Mouse (Mus musculus) hindbrain, embryonic 15.5 days (tissue): ENCODE results near the gene Pcdh7. TPM values are rescaled to one million over a fixed set of nuclear protein-coding genes. Genes with fewer than 3 reads are reported as not detected.

Experiments
- ATAC-seq: fragments of 200-750 bp; cut with Nextera tagmentation; 2 replicates; pipeline ENCODE4 v1.8.0; 2017; ENCODE audit warnings: low read depth, moderate number of reproducible peaks, moderate TSS enrichment; ENCODE audit not compliant: low FRiP score
- H3K27ac ChIP-seq: fragments of 300-500 bp; sonication (generic); replicated peaks from 2 replicates; pipeline ENCODE4 v1.5.1; 2015; ENCODE audit warnings: mild to moderate bottlenecking, inconsistent platforms
- H3K27me3 ChIP-seq: fragments of 300-500 bp; sonication (generic); 2 replicates; pipeline ENCODE4 v1.6.1; 2015; ENCODE audit warnings: control low read depth, inconsistent platforms
- H3K36me3 ChIP-seq: fragments of 300-500 bp; sonication (generic); 2 replicates; pipeline ENCODE4 v1.6.1; 2015; ENCODE audit warnings: control low read depth, inconsistent platforms
- H3K4me1 ChIP-seq: fragments of 300-500 bp; sonication (generic); replicated peaks from 2 replicates; pipeline ENCODE4 v1.6.1; 2015; ENCODE audit warnings: control low read depth, inconsistent platforms
- H3K4me2 ChIP-seq: fragments of 300-500 bp; sonication (generic); 2 replicates; pipeline ENCODE4 v1.6.1; 2015; ENCODE audit warnings: moderate library complexity, mild to moderate bottlenecking, inconsistent platforms
- H3K4me3 ChIP-seq: fragments of 300-500 bp; sonication (generic); 2 replicates; pipeline ENCODE4 v1.5.1; 2015; ENCODE audit warnings: mild to moderate bottlenecking, inconsistent platforms
- H3K9ac ChIP-seq: fragments of 300-500 bp; sonication (generic); 2 replicates; pipeline ENCODE4 v1.6.1; 2015; ENCODE audit warnings: inconsistent platforms
- H3K9me3 ChIP-seq: fragments of 300-500 bp; sonication (generic); 2 replicates; pipeline ENCODE4 v1.6.1; 2016; ENCODE audit warnings: control low read depth, inconsistent platforms
- WGBS: fragments of 180-500 bp; shearing (Covaris S2); methylation state at CpG from one replicate; pipeline ENCODE4 v1.1.7; 2015; 5-methylcytosine and 5-hydroxymethylcytosine counted together
- polyA plus RNA-seq: library from polyadenylated mRNA; unstranded; fragments of >200 nt; fragmentation: Nextera tagmentation; extraction: Ambion mirVana; gene quantifications from 2 replicates; pipeline ENCODE4 v1.2.1, GENCODE M21; 2015

Gene Pcdh7
- polyA plus RNA-seq, 1 experiment from 2014 or later, result 24.6 TPM

GRCm38 (mm10) chr5:57815964-57816589 is 98.3 kb downstream of the Pcdh7 start:
- peaks cover 5% of the 10 kb centered on the region for H3K4me1 ChIP-seq
- WGBS, result 74% methylated on average over 5 of the region's 5 CpGs
- no peaks in the 10 kb centered on the region for H3K27me3 ChIP-seq
- no peak for ATAC-seq
- H3K27ac ChIP-seq, result no peak overlapping the region
- no peaks in the 10 kb centered on the region for H3K9me3 ChIP-seq
- H3K4me2 ChIP-seq, result no peak overlapping the region
- no peak overlapping the region for H3K4me3 ChIP-seq
- no peaks in the 10 kb centered on the region for H3K36me3 ChIP-seq
- H3K9ac ChIP-seq, result no peak overlapping the region

DNA sequence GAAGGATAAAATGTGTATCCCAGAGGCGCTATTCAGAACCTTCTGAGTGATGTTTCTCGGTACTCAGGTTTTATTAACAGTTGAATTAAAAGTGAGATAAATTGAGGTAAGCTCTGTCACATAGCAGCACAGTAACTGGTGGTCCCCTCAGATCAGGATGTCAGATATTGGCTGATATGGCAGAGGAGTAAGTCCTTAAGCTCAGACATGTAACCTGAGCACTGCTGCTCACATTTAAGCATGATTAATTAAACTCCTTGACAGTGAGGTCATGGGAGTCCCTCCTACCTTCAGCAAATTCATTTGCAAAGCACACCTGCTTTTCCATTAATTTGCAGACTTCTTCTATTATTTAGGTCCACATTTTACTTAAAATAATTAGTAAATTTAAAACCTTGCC is 102.0 kb downstream of the Pcdh7 start:
- Histone ChIP-seq H3K4me1 (peaks cover 9% of the 10 kb centered on the region), H3K9me3 (no peaks in the 10 kb centered on the region), H3K27me3 (no peaks in the 10 kb centered on the region), H3K27ac (no peak overlapping the region), H3K4me3 (no peak overlapping the region), H3K36me3 (no peaks in the 10 kb centered on the region), H3K4me2 (no peak overlapping the region), H3K9ac (no peak overlapping the region)
- ATAC-seq, result no peak
- WGBS, result 69% methylated on average over 2 of the region's 2 CpGs

GRCm38 (mm10) chr5:57821099-57821498 is 103.3 kb downstream of the Pcdh7 start:
- WGBS, result 79% methylated on average over 8 of the region's 8 CpGs
- H3K27ac ChIP-seq, result 0 out of 2 replicates have a peak overlapping the region, but pooled peaks have one; percentile 34
- no peaks in the 10 kb centered on the region for H3K9me3 ChIP-seq
- ATAC-seq, result no peak
- no peak overlapping the region for H3K4me3 ChIP-seq
- H3K9ac ChIP-seq, result no peak overlapping the region
- no peaks in the 10 kb centered on the region for H3K27me3 ChIP-seq
- peaks cover 9% of the 10 kb centered on the region for H3K4me1 ChIP-seq
- no peak overlapping the region for H3K4me2 ChIP-seq
- no peaks in the 10 kb centered on the region for H3K36me3 ChIP-seq

DNA sequence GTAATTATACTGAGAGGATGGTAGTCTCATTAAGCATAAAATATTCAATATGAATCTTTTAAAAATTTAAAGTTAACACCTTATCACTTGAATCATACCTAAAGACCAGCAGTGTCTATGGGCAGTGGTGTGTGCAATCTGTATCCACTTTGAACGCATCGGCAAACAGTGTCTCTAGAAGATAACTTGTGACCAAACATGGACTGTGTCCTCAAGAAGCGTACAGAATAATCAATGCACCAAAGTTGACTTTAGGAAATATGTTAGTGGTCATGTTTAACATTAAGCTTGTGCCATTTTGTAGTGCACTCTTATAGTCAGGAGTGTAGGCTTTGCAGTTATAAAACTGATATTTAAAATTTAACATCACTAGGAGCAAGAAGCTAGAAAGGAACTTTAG is 110.7 kb downstream of the Pcdh7 start:
- no peaks in the 10 kb centered on the region for H3K4me1 ChIP-seq
- H3K4me3 ChIP-seq, result no peak overlapping the region
- H3K27me3 ChIP-seq, result no peaks in the 10 kb centered on the region
- H3K4me2 ChIP-seq, result no peak overlapping the region
- no peak for ATAC-seq
- 97% methylated on average over 3 of the region's 3 CpGs for WGBS
- no peaks in the 10 kb centered on the region for H3K9me3 ChIP-seq
- no peaks in the 10 kb centered on the region for H3K36me3 ChIP-seq
- no peak overlapping the region for H3K27ac ChIP-seq
- no peak overlapping the region for H3K9ac ChIP-seq

- ATAC-seq, result no peak
- H3K27me3 ChIP-seq, result no peaks in the 10 kb centered on the region
- H3K27ac ChIP-seq, result no peak overlapping the region
- H3K36me3 ChIP-seq, result no peaks in the 10 kb centered on the region
- H3K9me3 ChIP-seq, result no peaks in the 10 kb centered on the region
- whole genome bisulfite sequencing, result 70% methylated on average over 2 of the region's 2 CpGs
- H3K4me3 ChIP-seq, result no peak overlapping the region
- H3K9ac ChIP-seq, result no peak overlapping the region
- H3K4me1 ChIP-seq, result no peaks in the 10 kb centered on the region
- no peak overlapping the region for H3K4me2 ChIP-seq
Observed at GRCm38 (mm10) chr5:57837150-57837549, 119.4 kb downstream of the Pcdh7 start.

DNA sequence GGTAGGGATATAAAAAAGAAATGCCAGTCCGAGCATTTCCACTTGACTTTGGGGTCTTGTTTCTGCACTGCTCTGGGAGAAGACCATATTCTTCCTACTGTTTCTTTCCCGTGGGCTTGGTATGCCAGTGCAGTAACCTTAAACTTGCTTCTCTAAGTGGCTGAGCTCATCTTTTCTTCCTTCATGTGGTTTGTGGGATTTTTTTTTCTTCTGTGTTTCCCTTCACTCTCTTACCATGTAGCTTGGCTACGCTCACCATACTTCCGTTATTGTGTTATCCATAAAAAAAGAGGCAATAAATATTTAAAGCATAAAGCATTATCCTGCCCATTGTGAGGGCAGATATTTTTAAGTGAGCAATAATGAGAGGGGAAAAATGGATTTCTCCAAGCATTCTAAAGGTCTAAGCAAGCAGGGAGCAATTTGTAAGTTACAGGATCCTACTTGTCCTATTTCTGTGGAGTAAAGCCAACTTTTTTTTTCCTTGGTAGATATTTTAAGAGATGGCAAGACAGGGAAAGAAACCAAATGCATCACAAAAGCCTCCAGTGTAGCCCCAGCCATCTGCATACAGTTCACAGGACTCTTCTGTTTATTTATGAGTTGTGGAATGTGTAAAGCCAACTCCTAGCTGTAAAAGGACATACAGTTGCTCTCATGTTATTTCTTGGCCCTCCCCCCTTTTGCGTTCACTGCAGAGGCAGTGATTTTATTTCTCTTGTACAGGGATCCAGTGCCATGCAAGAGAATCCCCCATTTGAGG is 123.8 kb downstream of the Pcdh7 start:
- no peaks in the 10 kb centered on the region for H3K36me3 ChIP-seq
- no peak overlapping the region for H3K4me3 ChIP-seq
- no peak overlapping the region for H3K4me2 ChIP-seq
- no peak overlapping the region for H3K27ac ChIP-seq
- no peak overlapping the region for H3K9ac ChIP-seq
- H3K4me1 ChIP-seq, result no peaks in the 10 kb centered on the region
- no peak for ATAC-seq
- no peaks in the 10 kb centered on the region for H3K27me3 ChIP-seq
- WGBS, result 82% methylated on average over 5 of the region's 5 CpGs
- H3K9me3 ChIP-seq, result no peaks in the 10 kb centered on the region

DNA sequence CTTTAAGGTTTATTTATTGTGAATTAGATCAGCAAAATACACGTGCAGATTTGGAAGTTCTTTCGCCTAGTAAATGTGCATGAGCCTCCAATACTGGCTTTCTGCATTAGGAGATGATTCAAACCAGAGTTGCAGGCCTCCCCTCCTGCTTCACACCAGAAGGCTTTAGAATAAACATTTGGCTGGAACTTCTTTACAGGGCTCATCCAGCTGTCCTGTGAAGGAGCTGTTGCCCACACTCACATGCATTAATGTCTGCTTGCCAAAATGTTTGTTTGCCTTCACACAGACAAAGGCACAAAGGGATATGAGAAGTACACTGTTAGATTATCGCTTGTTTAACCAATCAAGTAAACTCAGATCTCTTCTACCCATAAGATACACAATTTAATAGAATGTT is 129.7 kb downstream of the Pcdh7 start:
- 73% methylated on average over 3 of the region's 3 CpGs for WGBS
- no peaks in the 10 kb centered on the region for H3K4me1 ChIP-seq
- H3K27me3 ChIP-seq, result no peaks in the 10 kb centered on the region
- no peaks in the 10 kb centered on the region for H3K9me3 ChIP-seq
- H3K4me2 ChIP-seq, result no peak overlapping the region
- H3K9ac ChIP-seq, result no peak overlapping the region
- no peaks in the 10 kb centered on the region for H3K36me3 ChIP-seq
- no peak overlapping the region for H3K27ac ChIP-seq
- no peak overlapping the region for H3K4me3 ChIP-seq
- no peak for ATAC-seq

- no peaks in the 10 kb centered on the region for H3K36me3 ChIP-seq
- no peak overlapping the region for H3K4me2 ChIP-seq
- H3K4me1 ChIP-seq, result no peaks in the 10 kb centered on the region
- no peak overlapping the region for H3K9ac ChIP-seq
- H3K27me3 ChIP-seq, result no peaks in the 10 kb centered on the region
- H3K9me3 ChIP-seq, result no peaks in the 10 kb centered on the region
- WGBS, result 83% methylated on average over 2 of the region's 2 CpGs
- no peak overlapping the region for H3K27ac ChIP-seq
- H3K4me3 ChIP-seq, result no peak overlapping the region
- ATAC-seq, result no peak
Observed at GRCm38 (mm10) chr5:57850111-57850510, 132.3 kb downstream of the Pcdh7 start.

DNA sequence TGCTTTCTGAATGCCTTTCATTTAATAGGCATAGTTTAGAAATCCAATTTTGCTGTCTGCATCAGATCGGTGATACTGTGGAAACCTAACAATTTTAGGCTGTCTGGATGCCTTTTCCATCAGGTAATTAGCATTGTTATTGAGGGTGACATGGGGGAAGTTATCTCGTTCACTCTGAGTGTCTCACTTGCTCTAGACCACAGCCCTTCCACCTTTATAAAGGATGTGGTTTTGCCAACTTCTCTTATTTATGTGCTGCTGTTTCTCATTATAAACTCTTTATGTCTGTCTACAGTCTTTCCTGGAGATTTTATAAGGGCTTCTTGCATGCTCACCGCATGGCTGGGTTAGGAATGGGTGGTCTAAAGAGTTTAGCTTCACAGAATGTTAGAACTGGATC is 139.5 kb downstream of the Pcdh7 start:
- H3K9ac ChIP-seq, result no peak overlapping the region
- no peaks in the 10 kb centered on the region for H3K27me3 ChIP-seq
- no peak overlapping the region for H3K4me3 ChIP-seq
- H3K9me3 ChIP-seq, result no peaks in the 10 kb centered on the region
- H3K4me1 ChIP-seq, result no peaks in the 10 kb centered on the region
- no peaks in the 10 kb centered on the region for H3K36me3 ChIP-seq
- no peak for ATAC-seq
- WGBS, result 74% methylated on average over 3 of the region's 3 CpGs
- H3K4me2 ChIP-seq, result no peak overlapping the region
- no peak overlapping the region for H3K27ac ChIP-seq

GRCm38 (mm10) chr5:57864254-57864653 is 146.5 kb downstream of the Pcdh7 start:
- H3K4me2 ChIP-seq, result no peak overlapping the region
- no peaks in the 10 kb centered on the region for H3K27me3 ChIP-seq
- H3K9ac ChIP-seq, result no peak overlapping the region
- 95% methylated on average over 3 of the region's 3 CpGs for WGBS
- H3K4me3 ChIP-seq, result no peak overlapping the region
- H3K36me3 ChIP-seq, result no peaks in the 10 kb centered on the region
- no peaks in the 10 kb centered on the region for H3K9me3 ChIP-seq
- H3K27ac ChIP-seq, result no peak overlapping the region
- ATAC-seq, result no peak
- 0 out of 2 replicates have a peak, but pooled peaks cover 3% of the 10 kb centered on the region for H3K4me1 ChIP-seq

DNA sequence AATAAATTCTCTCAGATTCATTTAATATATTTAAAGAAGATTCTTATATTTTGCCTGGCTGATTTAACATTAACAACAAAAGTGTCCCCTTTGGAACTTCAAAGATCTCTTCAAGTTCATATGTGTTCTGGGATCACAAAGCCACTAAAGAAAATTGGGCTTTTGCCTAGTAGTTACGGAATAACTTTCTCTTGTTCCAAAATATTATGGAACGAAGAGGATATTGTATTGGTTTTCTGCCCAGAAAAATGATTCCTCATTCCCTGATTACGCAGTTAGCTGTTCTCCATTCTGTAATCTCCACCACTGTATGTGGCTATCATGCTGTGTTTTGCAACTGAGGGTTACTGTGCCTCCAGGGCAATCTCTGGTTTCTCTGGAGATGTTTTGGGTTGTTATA is 147.5 kb downstream of the Pcdh7 start:
- no peaks in the 10 kb centered on the region for H3K27me3 ChIP-seq
- H3K36me3 ChIP-seq, result no peaks in the 10 kb centered on the region
- H3K9ac ChIP-seq, result no peak overlapping the region
- H3K9me3 ChIP-seq, result no peaks in the 10 kb centered on the region
- 0 out of 2 replicates have a peak, but pooled peaks cover 3% of the 10 kb centered on the region for H3K4me1 ChIP-seq
- 74% methylated on average over 3 of the region's 3 CpGs for WGBS
- H3K27ac ChIP-seq, result no peak overlapping the region
- no peak overlapping the region for H3K4me2 ChIP-seq
- no peak for ATAC-seq
- H3K4me3 ChIP-seq, result no peak overlapping the region

- Histone ChIP-seq H3K4me1 (0 out of 2 replicates have a peak, but pooled peaks cover 3% of the 10 kb centered on the region), H3K27me3 (no peaks in the 10 kb centered on the region), H3K4me3 (no peak overlapping the region), H3K4me2 (no peak overlapping the region), H3K9ac (no peak overlapping the region), H3K36me3 (no peaks in the 10 kb centered on the region), H3K27ac (no peak overlapping the region), H3K9me3 (no peaks in the 10 kb centered on the region)
- WGBS, result 75% methylated on average over 1 of the region's 1 CpGs
- ATAC-seq, result no peak
Observed at GRCm38 (mm10) chr5:57866097-57866496, 148.3 kb downstream of the Pcdh7 start.
